Mouse (Mus musculus) heart, embryonic 10.5 days (tissue): ENCODE data around the gene Tm9sf3. TPM values are rescaled to one million over a fixed set of nuclear protein-coding genes. Genes with fewer than 3 reads are reported as not detected.
A peak's percentile ranks its signal among the peaks of the same experiment; 100 is the strongest.

Experiments
- DNase-seq: peaks from one replicate; pipeline ENCODE4 v3.0.0-alpha.2; 2017; ENCODE audit warnings: low spot score
- H3K27ac ChIP-seq: fragments of 300-500 bp; sonication (generic); 2 replicates; pipeline ENCODE4 v1.5.1; 2016; ENCODE audit warnings: mild to moderate bottlenecking
- H3K27me3 ChIP-seq: fragments of 300-500 bp; sonication (generic); 2 replicates; pipeline ENCODE4 v1.6.1; 2016; ENCODE audit warnings: mild to moderate bottlenecking; ENCODE audit not compliant: poor library complexity, insufficient read depth, severe bottlenecking
- H3K36me3 ChIP-seq: fragments of 300-500 bp; sonication (generic); 2 replicates; pipeline ENCODE4 v1.6.1; 2016; ENCODE audit warnings: mild to moderate bottlenecking, moderate library complexity
- H3K4me1 ChIP-seq: fragments of 300-500 bp; sonication (generic); 2 replicates; pipeline ENCODE4 v1.6.1; 2016; ENCODE audit warnings: mild to moderate bottlenecking
- H3K4me3 ChIP-seq: fragments of 300-500 bp; sonication (generic); 2 replicates; pipeline ENCODE4 v1.5.1; 2016; ENCODE audit warnings: mild to moderate bottlenecking, moderate library complexity
- H3K9me3 ChIP-seq: fragments of 300-500 bp; sonication (generic); 2 replicates; pipeline ENCODE4 v1.6.1; 2016; ENCODE audit warnings: mild to moderate bottlenecking, moderate library complexity
- WGBS: fragments of 180-500 bp; shearing (Covaris S2); methylation state at CpG from one replicate; pipeline ENCODE4 v1.1.7; 2016; 5-methylcytosine and 5-hydroxymethylcytosine counted together
- polyA plus RNA-seq: library from polyadenylated mRNA; unstranded; fragments of >200 nt; fragmentation: Nextera tagmentation; extraction: Ambion mirVana; gene quantifications from 2 replicates; pipeline ENCODE4 v1.2.1, GENCODE M21; 2016

Gene Tm9sf3
- polyA plus RNA-seq, 1 experiment from 2014 or later, result 123 TPM

DNA sequence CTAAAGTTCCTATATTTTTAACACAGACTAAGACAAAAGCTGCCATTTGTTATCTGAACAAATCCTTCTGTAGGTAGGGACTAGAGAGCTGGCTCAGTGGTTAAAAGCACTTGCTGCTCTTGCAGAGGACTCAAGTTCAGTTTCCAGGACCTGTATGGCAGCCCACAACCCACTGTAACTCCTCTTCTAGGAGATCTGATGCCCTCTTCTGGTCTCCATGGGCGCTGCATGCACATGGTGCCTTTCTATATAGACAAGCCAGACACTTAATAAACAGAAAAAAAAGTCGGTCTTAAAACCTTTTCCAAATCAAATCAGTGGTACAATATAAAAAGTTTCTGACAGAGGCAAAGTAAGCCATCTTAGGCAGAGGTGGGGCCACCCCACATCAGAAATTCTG is 5.1 kb downstream of the Tm9sf3 start:
- H3K4me1 ChIP-seq, result peaks cover 17% of the 10 kb centered on the region; the same call in 1 of the 2 replicates
- H3K36me3 ChIP-seq, result 0 out of 2 replicates have a peak, but pooled peaks cover 2% of the 10 kb centered on the region
- no peak overlapping the region for H3K27ac ChIP-seq
- WGBS, result 40% methylated on average over 2 of the region's 2 CpGs
- no peak overlapping the region for H3K4me3 ChIP-seq
- DNase-seq, result peak; percentile 68
- H3K9me3 ChIP-seq, result no peaks in the 10 kb centered on the region
- H3K27me3 ChIP-seq, result no peaks in the 10 kb centered on the region

DNA sequence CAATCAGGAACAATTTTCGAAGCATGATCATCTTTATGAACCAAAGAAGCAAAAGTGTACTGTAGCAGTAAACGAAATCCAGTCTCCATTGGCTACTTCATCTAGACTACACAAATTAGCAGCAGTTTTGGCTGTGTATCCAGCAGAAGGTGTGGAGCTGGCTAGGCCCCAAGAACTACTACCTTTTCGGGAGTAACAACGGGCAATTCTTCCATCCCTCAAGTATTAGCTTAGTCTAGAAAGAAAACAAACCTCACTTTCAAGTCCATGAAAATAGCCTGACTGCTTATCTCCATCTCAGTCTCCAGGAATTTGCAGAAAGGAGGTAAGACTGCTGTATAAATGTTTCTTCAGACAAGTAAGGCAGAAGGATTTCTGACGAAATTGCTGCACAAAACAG is 9.2 kb downstream of the Tm9sf3 start:
- H3K27me3 ChIP-seq, result no peaks in the 10 kb centered on the region
- WGBS, result 81% methylated on average over 5 of the region's 5 CpGs
- no peak for DNase-seq
- H3K27ac ChIP-seq, result no peak overlapping the region
- H3K4me3 ChIP-seq, result no peak overlapping the region
- H3K36me3 ChIP-seq, result peaks cover 11% of the 10 kb centered on the region
- no peaks in the 10 kb centered on the region for H3K9me3 ChIP-seq
- H3K4me1 ChIP-seq, result peaks cover 7% of the 10 kb centered on the region; the same call in 1 of the 2 replicates

DNA sequence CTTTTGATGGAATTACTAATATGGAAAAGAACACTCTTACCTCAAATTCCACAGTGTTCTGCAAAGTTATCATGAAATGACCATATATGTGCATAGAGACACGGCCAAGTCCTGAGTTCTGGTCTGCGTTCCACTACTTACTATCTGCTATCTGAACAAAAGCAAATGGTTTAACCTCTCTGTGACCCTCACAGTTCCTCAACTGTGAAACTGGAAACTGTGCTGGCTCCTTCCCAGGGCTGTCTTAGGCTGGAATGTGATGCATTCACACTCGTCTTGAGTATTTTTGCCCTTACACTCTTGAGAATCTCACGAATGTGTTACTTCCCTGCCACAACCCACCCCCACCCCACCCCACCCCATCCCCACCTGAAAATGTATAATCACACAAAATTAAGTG is 14.8 kb downstream of the Tm9sf3 start:
- Histone ChIP-seq H3K9me3 (no peaks in the 10 kb centered on the region), H3K4me3 (no peak overlapping the region), H3K27me3 (no peaks in the 10 kb centered on the region), H3K27ac (peak overlapping the region; percentile 49; the same call in 1 of the 2 replicates), H3K4me1 (peaks cover 16% of the 10 kb centered on the region), H3K36me3 (peaks cover 45% of the 10 kb centered on the region)
- 22% methylated on average over 4 of the region's 4 CpGs for WGBS
- no peak for DNase-seq

DNA sequence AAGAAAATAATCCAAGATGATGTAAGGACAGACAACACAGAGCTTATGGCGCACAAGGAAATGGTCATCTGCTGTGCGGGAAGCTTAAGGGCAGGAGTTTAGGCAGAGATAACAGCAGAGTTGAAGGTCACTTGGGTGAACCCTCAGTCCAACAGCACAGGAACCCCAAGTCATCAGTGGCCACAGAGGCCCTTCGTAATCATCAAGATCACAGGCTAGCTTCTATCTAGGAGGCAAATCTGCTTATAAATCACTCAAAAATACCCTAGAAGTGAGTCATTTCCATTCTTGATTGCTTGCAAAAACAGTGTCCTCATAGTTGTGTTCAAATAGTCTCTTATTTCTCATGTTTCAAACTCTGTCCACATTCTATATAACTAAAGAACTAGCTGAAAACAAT is 15.5 kb downstream of the Tm9sf3 start:
- no peak overlapping the region for H3K4me3 ChIP-seq
- H3K4me1 ChIP-seq, result peaks cover 16% of the 10 kb centered on the region
- 83% methylated on average over 3 of the region's 3 CpGs for WGBS
- no peaks in the 10 kb centered on the region for H3K27me3 ChIP-seq
- no peaks in the 10 kb centered on the region for H3K9me3 ChIP-seq
- no peak for DNase-seq
- peaks cover 43% of the 10 kb centered on the region for H3K36me3 ChIP-seq
- H3K27ac ChIP-seq, result no peak overlapping the region

DNA sequence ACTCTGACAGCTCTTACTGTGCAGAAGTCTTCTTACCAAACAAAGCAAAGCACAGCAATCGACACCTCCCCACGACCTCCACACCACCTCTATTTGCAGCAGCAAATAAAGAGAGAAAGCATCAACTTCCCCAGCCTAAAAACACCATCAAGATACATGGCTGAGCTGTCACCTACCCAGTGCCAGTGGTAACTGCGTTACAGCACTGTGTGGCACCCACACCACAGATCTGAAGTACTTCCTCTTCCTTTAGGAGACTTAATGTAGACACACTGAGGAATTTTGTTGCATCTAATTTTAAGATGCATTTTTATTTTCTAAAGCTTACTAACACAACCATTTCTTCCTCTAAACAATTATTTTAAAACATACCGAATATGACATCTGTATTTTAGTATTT is 17.5 kb downstream of the Tm9sf3 start:
- 60% methylated on average over 4 of the region's 4 CpGs for WGBS
- Histone ChIP-seq H3K36me3 (peaks cover 58% of the 10 kb centered on the region), H3K27ac (no peak overlapping the region; the same call in 1 of the 2 replicates), H3K27me3 (no peaks in the 10 kb centered on the region), H3K9me3 (no peaks in the 10 kb centered on the region), H3K4me3 (no peak overlapping the region), H3K4me1 (peaks cover 16% of the 10 kb centered on the region)
- no peak for DNase-seq

DNA sequence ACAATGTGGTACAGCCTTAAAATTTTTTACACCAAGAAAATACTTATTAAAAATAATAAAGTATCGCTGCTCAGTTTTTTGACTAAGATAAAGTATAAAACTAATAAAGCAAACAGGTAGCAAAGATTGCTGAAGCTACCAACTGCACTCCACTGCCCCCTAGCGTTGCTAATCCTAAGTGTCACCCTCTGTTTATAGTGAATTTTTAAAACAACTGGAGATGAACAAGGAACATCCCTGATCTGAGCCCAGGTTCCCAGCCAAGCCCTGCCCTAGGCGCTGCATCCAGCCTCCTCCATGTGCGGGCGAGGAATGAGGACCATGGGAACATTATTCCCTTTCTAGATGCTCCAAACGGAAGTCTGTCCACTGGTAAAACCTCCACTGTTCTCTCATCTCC is 19.2 kb downstream of the Tm9sf3 start:
- no peaks in the 10 kb centered on the region for H3K27me3 ChIP-seq
- peaks cover 14% of the 10 kb centered on the region for H3K4me1 ChIP-seq
- DNase-seq, result no peak
- H3K27ac ChIP-seq, result no peak overlapping the region
- WGBS, result 62% methylated on average over 6 of the region's 6 CpGs
- H3K9me3 ChIP-seq, result no peaks in the 10 kb centered on the region
- H3K4me3 ChIP-seq, result no peak overlapping the region
- H3K36me3 ChIP-seq, result peaks cover 69% of the 10 kb centered on the region

DNA sequence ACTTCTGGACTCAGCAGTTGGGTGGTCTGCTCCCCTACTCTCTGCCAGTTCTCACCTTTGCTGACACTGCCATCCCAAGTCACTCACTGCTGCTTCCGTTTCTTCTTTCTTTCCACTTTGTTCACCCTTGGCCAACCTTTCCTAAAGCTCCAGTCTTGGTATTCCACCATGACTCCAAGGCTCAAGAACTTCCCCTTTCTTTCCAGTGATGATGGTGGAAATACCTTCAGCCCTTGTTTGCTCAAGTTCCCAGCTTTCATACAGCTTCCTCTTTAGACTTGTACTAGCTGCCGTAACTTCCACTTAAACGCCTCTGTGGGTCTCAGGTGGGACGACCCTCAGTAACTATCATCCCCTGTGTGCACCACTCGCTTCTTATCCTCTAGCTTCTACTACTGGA is 21.8 kb downstream of the Tm9sf3 start:
- H3K4me1 ChIP-seq, result no peaks in the 10 kb centered on the region
- 97% methylated on average over 5 of the region's 5 CpGs for WGBS
- H3K9me3 ChIP-seq, result no peaks in the 10 kb centered on the region
- no peak overlapping the region for H3K4me3 ChIP-seq
- H3K27ac ChIP-seq, result no peak overlapping the region
- H3K36me3 ChIP-seq, result peaks cover 76% of the 10 kb centered on the region
- DNase-seq, result no peak
- H3K27me3 ChIP-seq, result no peaks in the 10 kb centered on the region

DNA sequence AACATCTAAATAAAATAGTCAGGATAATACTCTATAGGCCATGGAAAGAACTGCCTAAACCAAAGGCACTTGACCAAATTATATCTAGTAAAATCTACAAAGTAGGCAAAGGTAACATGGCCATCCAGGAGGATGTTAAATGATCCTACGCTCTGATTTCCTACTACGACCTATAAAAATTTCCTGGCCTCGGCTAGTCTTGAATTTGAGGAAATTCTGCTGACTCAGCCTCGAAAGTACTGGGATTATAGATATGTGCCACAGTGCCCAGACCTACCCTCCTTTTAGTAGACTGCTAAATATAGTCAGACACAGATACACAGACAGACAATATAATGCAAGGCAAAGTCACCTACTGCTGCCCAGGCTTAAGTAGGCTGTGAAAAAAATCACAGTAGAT is 30.1 kb downstream of the Tm9sf3 start:
- H3K36me3 ChIP-seq, result peaks cover 83% of the 10 kb centered on the region
- 90% methylated on average over 4 of the region's 4 CpGs for WGBS

DNA sequence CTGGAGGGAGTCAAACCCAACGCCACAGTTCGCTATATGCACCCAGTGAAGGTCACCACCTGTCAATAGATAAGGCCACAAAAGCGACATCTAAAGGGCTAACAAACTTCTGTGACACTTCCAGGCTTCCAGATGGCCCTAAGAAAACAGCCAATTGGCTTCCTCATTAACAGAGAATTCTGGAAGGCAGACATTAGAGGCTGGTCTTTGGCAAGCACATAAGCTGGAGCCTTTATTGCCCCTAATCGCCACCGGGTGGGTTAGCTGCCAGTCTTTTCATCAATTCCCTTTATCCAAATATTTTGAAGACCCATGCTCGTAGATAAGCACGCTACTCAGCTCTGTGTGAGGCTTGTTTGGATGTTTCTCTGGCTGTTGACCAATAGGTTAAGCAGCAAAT is 55.5 kb downstream of the Tm9sf3 start:
- Histone ChIP-seq H3K36me3 (peaks cover 18% of the 10 kb centered on the region), H3K4me1 (peaks cover 14% of the 10 kb centered on the region), H3K9me3 (no peaks in the 10 kb centered on the region), H3K4me3 (no peak overlapping the region), H3K27me3 (peaks cover 53% of the 10 kb centered on the region), H3K27ac (no peak overlapping the region)
- no peak for DNase-seq
- WGBS, result 25% methylated on average over 7 of the region's 7 CpGs

More for the DNA sequence above, 30.1 kb downstream of the Tm9sf3 start:
- Histone ChIP-seq H3K4me3 (no peak overlapping the region), H3K4me1 (no peaks in the 10 kb centered on the region), H3K27ac (no peak overlapping the region), H3K27me3 (no peaks in the 10 kb centered on the region), H3K9me3 (no peaks in the 10 kb centered on the region)
- no peak for DNase-seq

DNA sequence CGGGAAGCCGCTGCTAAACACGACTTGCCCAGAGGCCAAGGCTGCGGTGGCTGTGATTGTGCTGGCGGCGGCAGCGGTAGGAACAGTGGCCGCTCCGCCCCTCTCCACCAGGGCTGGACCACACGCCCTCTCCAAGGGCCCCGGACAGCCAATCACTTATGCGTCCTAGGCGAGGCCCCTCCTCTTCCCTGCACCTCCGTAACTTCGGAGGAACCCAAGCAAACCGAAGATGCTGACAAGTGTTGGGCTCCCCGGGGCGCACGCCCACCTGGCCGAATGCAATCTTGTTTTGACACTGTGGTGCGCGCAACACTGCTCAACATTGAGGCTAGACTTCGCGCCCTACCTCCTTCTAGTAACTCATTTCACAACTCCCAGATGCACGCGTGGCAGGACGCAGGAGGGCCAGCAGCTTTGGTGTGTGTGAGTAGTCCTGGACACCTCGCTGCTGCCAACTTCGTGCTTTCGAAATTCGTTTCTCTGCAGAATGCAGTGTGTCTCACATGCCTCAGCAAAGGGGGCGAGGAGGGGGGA is 56.9 kb downstream of the Tm9sf3 start, which contains the start of gene Tll2:
Tll2 (minus strand) TSS at position 25 of the 534 bp plus-strand sequence.
- peaks cover 60% of the 10 kb centered on the region for H3K27me3 ChIP-seq
- H3K27ac ChIP-seq, result no peak within 1 kb of the TSS

DNA sequence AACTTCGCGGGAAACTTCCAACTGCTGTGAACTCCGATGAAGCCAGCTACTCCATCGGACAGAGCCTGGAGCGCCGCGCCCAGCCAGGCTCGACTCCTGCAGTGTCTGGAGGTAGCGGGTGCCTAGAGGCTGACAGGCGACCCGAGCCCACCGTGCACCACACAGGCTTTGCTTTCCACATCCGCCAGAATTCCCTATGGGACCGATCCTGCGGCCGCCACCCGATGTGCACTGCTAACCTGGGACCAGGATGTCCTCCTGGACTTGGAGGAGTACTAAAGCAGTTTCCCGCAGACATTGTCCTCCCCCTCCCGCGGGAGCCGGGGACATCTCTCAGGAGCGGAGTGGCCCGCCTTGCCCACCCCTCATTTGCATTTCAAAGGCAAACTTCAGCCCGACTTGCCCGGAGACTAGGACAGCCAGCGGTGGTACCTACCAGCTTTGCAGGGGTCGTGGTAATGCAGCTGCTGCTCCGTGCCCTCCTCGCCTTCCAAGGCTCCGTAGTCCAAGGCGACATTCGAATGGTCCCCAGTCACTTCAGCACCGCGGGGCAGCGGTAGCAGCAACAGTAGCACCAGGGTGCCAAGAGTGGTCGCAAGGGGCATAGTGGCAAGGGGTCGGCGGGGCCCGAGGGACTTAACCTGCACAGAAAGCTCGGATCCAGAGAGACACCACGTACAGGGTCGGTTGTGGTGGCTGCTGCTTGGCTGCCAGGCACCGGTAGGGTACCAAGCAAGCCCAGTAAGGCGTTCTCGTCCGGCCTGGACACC is 57.6 kb downstream of the Tm9sf3 start:
- Histone ChIP-seq H3K9me3 (no peaks in the 10 kb centered on the region), H3K36me3 (peaks cover 10% of the 10 kb centered on the region; the same call in 1 of the 2 replicates), H3K4me1 (peaks cover 14% of the 10 kb centered on the region), H3K27me3 (peaks cover 63% of the 10 kb centered on the region), H3K27ac (no peak overlapping the region), H3K4me3 (peak overlapping the region; percentile 60)
- WGBS, result under 1% methylated on average over 46 of the region's 46 CpGs
- DNase-seq, result peak; percentile 76

More for the DNA sequence above, 56.9 kb downstream of the Tm9sf3 start, which contains the start of gene Tll2:
- Histone ChIP-seq H3K36me3 (peaks cover 10% of the 10 kb centered on the region; the same call in 1 of the 2 replicates), H3K9me3 (no peaks in the 10 kb centered on the region), H3K4me1 (peaks cover 14% of the 10 kb centered on the region), H3K4me3 (peak within 1 kb of the TSS; percentile 60)
- 2% methylated on average over 32 of the region's 32 CpGs for WGBS
- peak; percentile 83 for DNase-seq

DNA sequence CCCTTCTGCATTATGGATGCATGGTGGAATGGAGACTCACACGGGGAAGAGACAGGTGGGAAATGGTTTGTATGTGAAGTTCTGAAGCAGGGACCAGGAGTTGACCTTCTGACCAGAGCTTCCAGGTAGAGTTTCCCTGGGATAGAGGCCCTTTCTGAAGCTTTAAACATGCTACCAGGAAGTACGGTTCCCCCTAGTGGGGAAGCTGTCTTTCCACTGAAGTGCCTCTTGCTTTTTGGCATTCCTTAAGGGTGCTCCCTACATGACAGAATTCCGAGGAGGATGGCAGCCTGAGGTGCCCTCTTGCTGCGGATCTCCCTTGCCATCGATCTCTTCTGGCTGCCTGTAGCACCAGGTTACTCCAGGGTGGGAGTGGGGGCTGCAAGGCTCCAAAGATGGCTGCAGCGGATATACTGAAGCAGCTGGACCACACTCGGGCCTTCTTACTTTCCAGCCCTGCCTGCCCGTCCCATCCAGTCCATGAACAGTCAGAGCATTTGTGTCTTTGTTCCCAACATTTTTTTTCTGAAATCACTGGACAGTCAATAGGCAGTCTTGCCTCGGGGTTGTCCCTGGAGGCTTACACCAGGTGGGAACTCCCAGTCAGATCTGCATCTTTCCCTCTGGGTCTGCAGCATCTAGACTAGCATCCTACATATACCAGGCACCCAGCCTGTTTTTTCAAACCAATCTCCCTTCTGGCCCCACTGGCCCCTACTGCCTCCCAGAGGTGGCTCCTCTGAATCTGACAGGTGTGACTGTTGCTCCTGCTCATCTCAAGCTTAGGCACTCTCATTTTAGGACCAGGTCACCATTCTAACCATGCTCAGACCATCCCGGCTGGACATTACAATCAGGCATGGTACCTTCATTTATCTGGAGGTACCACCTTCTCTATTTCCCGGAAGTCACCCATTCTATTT is 59.4 kb downstream of the Tm9sf3 start:
- Histone ChIP-seq H3K9me3 (no peaks in the 10 kb centered on the region), H3K4me1 (peaks cover 14% of the 10 kb centered on the region), H3K36me3 (0 out of 2 replicates have a peak, but pooled peaks cover 2% of the 10 kb centered on the region), H3K4me3 (no peak overlapping the region), H3K27ac (no peak overlapping the region), H3K27me3 (peaks cover 60% of the 10 kb centered on the region)
- 62% methylated on average over 11 of the region's 11 CpGs for WGBS
- DNase-seq, result peak; percentile 61
